Mouse (Mus musculus) liver, embryonic 16.5 days (tissue): ENCODE measurements around the gene Ift81. TPM values are rescaled to one million over a fixed set of nuclear protein-coding genes. Genes with fewer than 3 reads are reported as not detected.

ENCODE experiments used
- ATAC-seq: fragments of 200-750 bp; cut with Nextera tagmentation; 2 replicates; pipeline ENCODE4 v1.8.0; 2017; ENCODE audit warnings: low read depth, mild to moderate bottlenecking, moderate number of reproducible peaks, moderate library complexity
- H3K27ac ChIP-seq: fragments of 300-500 bp; sonication (generic); 2 replicates; pipeline ENCODE4 v1.5.1; 2014; ENCODE audit warnings: mild to moderate bottlenecking, low read length
- H3K27me3 ChIP-seq: fragments of 300-500 bp; sonication (generic); 2 replicates; pipeline ENCODE4 v1.6.1; 2014; ENCODE audit warnings: low read depth, low read length, mixed read lengths; ENCODE audit not compliant: control insufficient read depth, insufficient read depth
- H3K36me3 ChIP-seq: fragments of 300-500 bp; sonication (generic); 2 replicates; pipeline ENCODE4 v1.6.1; 2014; ENCODE audit warnings: mild to moderate bottlenecking; ENCODE audit not compliant: control insufficient read depth, insufficient read depth
- H3K4me1 ChIP-seq: fragments of 300-500 bp; sonication (generic); 2 replicates; pipeline ENCODE4 v1.6.1; 2014; ENCODE audit warnings: low read depth, low read length, mixed read lengths; ENCODE audit not compliant: control insufficient read depth
- H3K4me2 ChIP-seq: fragments of 300-500 bp; sonication (generic); 2 replicates; pipeline ENCODE4 v1.6.1; 2014; ENCODE audit warnings: low read depth, low read length, mixed read lengths
- H3K4me3 ChIP-seq: fragments of 300-500 bp; sonication (generic); 2 replicates; pipeline ENCODE4 v1.5.1; 2014; ENCODE audit warnings: low read depth, mild to moderate bottlenecking, low read length
- H3K9ac ChIP-seq: fragments of 300-500 bp; sonication (generic); 2 replicates; pipeline ENCODE4 v1.6.1; 2014; ENCODE audit warnings: low read depth, low read length
- H3K9me3 ChIP-seq: fragments of 300-500 bp; sonication (generic); replicated peaks from 2 replicates; pipeline ENCODE4 v1.6.1; 2016; ENCODE audit warnings: low read length; ENCODE audit not compliant: control insufficient read depth
- WGBS: fragments of 180-500 bp; shearing (Covaris S2); extraction: QIAGEN DNeasy Blood & Tissue Kit; methylation state at CpG from one replicate; pipeline ENCODE4 v1.1.7; 2014; ENCODE audit not compliant: insufficient replicate concordance; 5-methylcytosine and 5-hydroxymethylcytosine counted together
- polyA plus RNA-seq: library from polyadenylated mRNA; unstranded; fragments of >200 nt; fragmentation: Nextera tagmentation; extraction: Ambion mirVana; gene quantifications from 2 replicates; pipeline ENCODE4 v1.2.1, GENCODE M21; 2015

Ift81 gene
- polyA plus RNA-seq, 1 experiment from 2014 or later, result 1.9 TPM

- no peak overlapping the region for H3K27ac ChIP-seq
- H3K36me3 ChIP-seq, result no peaks in the 10 kb centered on the region
- no peak overlapping the region for H3K4me2 ChIP-seq
- H3K9me3 ChIP-seq, result no peaks in the 10 kb centered on the region
- no peaks in the 10 kb centered on the region for H3K27me3 ChIP-seq
- H3K4me3 ChIP-seq, result no peak overlapping the region
- H3K4me1 ChIP-seq, result peaks cover 3% of the 10 kb centered on the region; the same call in 1 of the 2 replicates
- no peak overlapping the region for H3K9ac ChIP-seq
- WGBS, result 62% methylated on average over 9 of the region's 9 CpGs
- no peak for ATAC-seq
These were observed 5.5 kb upstream of the Ift81 start for GRCm38 (mm10) chr5:122619686-122620296.

- H3K9me3 ChIP-seq, result no peaks in the 10 kb centered on the region
- no peak overlapping the region for H3K27ac ChIP-seq
- 61% methylated on average over 5 of the region's 5 CpGs for WGBS
- H3K27me3 ChIP-seq, result peaks cover 8% of the 10 kb centered on the region
- H3K4me2 ChIP-seq, result no peak overlapping the region
- no peak overlapping the region for H3K9ac ChIP-seq
- no peak overlapping the region for H3K4me3 ChIP-seq
- H3K36me3 ChIP-seq, result no peaks in the 10 kb centered on the region
- H3K4me1 ChIP-seq, result peaks cover 10% of the 10 kb centered on the region
- ATAC-seq, result no peak
These were observed 3.4 kb upstream of the Ift81 start for GRCm38 (mm10) chr5:122617718-122618117.

GRCm38 (mm10) chr5:122611651-122612050 is 2.7 kb downstream of the Ift81 start:
- no peaks in the 10 kb centered on the region for H3K9me3 ChIP-seq
- H3K27ac ChIP-seq, result no peak overlapping the region
- 59% methylated on average over 5 of the region's 5 CpGs for WGBS
- no peak overlapping the region for H3K9ac ChIP-seq
- no peaks in the 10 kb centered on the region for H3K36me3 ChIP-seq
- peaks cover 8% of the 10 kb centered on the region for H3K27me3 ChIP-seq
- peaks cover 10% of the 10 kb centered on the region for H3K4me1 ChIP-seq
- no peak for ATAC-seq
- no peak overlapping the region for H3K4me3 ChIP-seq
- H3K4me2 ChIP-seq, result no peak overlapping the region

GRCm38 (mm10) chr5:122604894-122605293 is 9.4 kb downstream of the Ift81 start:
- H3K36me3 ChIP-seq, result no peaks in the 10 kb centered on the region
- H3K27ac ChIP-seq, result no peak overlapping the region
- no peak for ATAC-seq
- H3K4me3 ChIP-seq, result no peak overlapping the region
- H3K4me2 ChIP-seq, result no peak overlapping the region
- H3K9me3 ChIP-seq, result no peaks in the 10 kb centered on the region
- no peak overlapping the region for H3K9ac ChIP-seq
- no peaks in the 10 kb centered on the region; the same call in 1 of the 2 replicates for H3K4me1 ChIP-seq
- WGBS, result 60% methylated on average over 2 of the region's 2 CpGs
- no peaks in the 10 kb centered on the region for H3K27me3 ChIP-seq

- no peak overlapping the region for H3K27ac ChIP-seq
- ATAC-seq, result 0 out of 2 replicates have a peak, but pooled peaks have one; percentile 24
- WGBS, result 24% methylated on average over 11 of the region's 11 CpGs
These were observed 12.1 kb downstream of the Ift81 start for GRCm38 (mm10) chr5:122602233-122602632.

GRCm38 (mm10) chr5:122595470-122595869 is 18.8 kb downstream of the Ift81 start:
- Histone ChIP-seq H3K4me1 (no peaks in the 10 kb centered on the region), H3K9ac (no peak overlapping the region), H3K27ac (no peak overlapping the region), H3K27me3 (no peaks in the 10 kb centered on the region), H3K36me3 (no peaks in the 10 kb centered on the region), H3K4me2 (no peak overlapping the region), H3K9me3 (no peaks in the 10 kb centered on the region), H3K4me3 (no peak overlapping the region)
- WGBS, result 59% methylated on average over 4 of the region's 4 CpGs
- no peak for ATAC-seq

More at GRCm38 (mm10) chr5:122602233-122602632, 12.1 kb downstream of the Ift81 start:
- Histone ChIP-seq H3K27me3 (no peaks in the 10 kb centered on the region), H3K9me3 (no peaks in the 10 kb centered on the region), H3K9ac (no peak overlapping the region), H3K4me2 (no peak overlapping the region), H3K36me3 (no peaks in the 10 kb centered on the region), H3K4me1 (no peaks in the 10 kb centered on the region; the same call in 1 of the 2 replicates), H3K4me3 (no peak overlapping the region)

- Histone ChIP-seq H3K27me3 (no peaks in the 10 kb centered on the region), H3K4me3 (no peak overlapping the region), H3K9me3 (no peaks in the 10 kb centered on the region), H3K4me2 (no peak overlapping the region), H3K4me1 (no peaks in the 10 kb centered on the region), H3K27ac (no peak overlapping the region), H3K9ac (no peak overlapping the region), H3K36me3 (no peaks in the 10 kb centered on the region)
- no peak for ATAC-seq
- 58% methylated on average over 4 of the region's 4 CpGs for WGBS
These were observed 24.4 kb downstream of the Ift81 start for GRCm38 (mm10) chr5:122589891-122590290.

GRCm38 (mm10) chr5:122585546-122585945 is 28.8 kb downstream of the Ift81 start:
- 56% methylated on average over 9 of the region's 9 CpGs for WGBS

GRCm38 (mm10) chr5:122584093-122584492 is 30.2 kb downstream of the Ift81 start:
- 71% methylated on average over 5 of the region's 5 CpGs for WGBS
- ATAC-seq, result no peak
- no peaks in the 10 kb centered on the region for H3K36me3 ChIP-seq
- H3K4me3 ChIP-seq, result no peak overlapping the region
- no peaks in the 10 kb centered on the region for H3K9me3 ChIP-seq
- no peak overlapping the region for H3K4me2 ChIP-seq
- no peaks in the 10 kb centered on the region for H3K4me1 ChIP-seq
- H3K9ac ChIP-seq, result no peak overlapping the region
- no peak overlapping the region for H3K27ac ChIP-seq
- no peaks in the 10 kb centered on the region for H3K27me3 ChIP-seq

More at GRCm38 (mm10) chr5:122585546-122585945, 28.8 kb downstream of the Ift81 start:
- H3K4me2 ChIP-seq, result no peak overlapping the region
- H3K9ac ChIP-seq, result no peak overlapping the region
- no peaks in the 10 kb centered on the region for H3K36me3 ChIP-seq
- no peaks in the 10 kb centered on the region for H3K4me1 ChIP-seq
- H3K27me3 ChIP-seq, result no peaks in the 10 kb centered on the region
- no peak for ATAC-seq
- no peak overlapping the region for H3K27ac ChIP-seq
- no peak overlapping the region for H3K4me3 ChIP-seq
- H3K9me3 ChIP-seq, result no peaks in the 10 kb centered on the region
